In genomic region chr19:26747571-26748539, GRCm38 (mm10) we compare ENCODE assay signal across 8 mouse cellular contexts.
DNase-seq lines count a peak whose midpoint lies in the region; ATAC-seq lines count a peak whose summit lies in the region.

No protein-coding gene starts in this region.

- H3K4me1 ChIP-seq in hindbrain, embryonic 11.5 days (replicated peaks; ENCODE audit: control insufficient read depth, insufficient read depth, low read length) = 0 out of 2 replicates have a peak, but pooled peaks cover 2% of the 10 kb centered on the region

- DNase-seq in MN1 (ENCODE audit: low spot score) = peak; percentile 60
- peak; percentile 53 to 62 for DNase-seq in cerebellum, adult 18-20 months
- peak; percentile 81 for DNase-seq in hindbrain, embryonic 11.5 days (ENCODE audit: low spot score)
- DNase-seq in layer of hippocampus, postnatal 14 days (ENCODE audit: low spot score in 2 of 2) = peak; percentile 67 to 70
- peak; percentile 79 for DNase-seq in lung, postnatal 10 days
- peak; percentile 70 for DNase-seq in ovary, postnatal 36 days (ENCODE audit: low spot score)
- peak; percentile 55 for DNase-seq in urinary bladder, adult 2 months (ENCODE audit: low spot score)

- WGBS in hindbrain, embryonic 11.5 days = 0% methylated on average over 36 of the region's 36 CpGs

- H3K36me3 ChIP-seq in hindbrain, embryonic 11.5 days (ENCODE audit: control insufficient read depth, insufficient read depth, low read length) = no peaks in the 10 kb centered on the region

- peak overlapping the region; percentile 41 for H3K4me3 ChIP-seq in hindbrain, embryonic 11.5 days (ENCODE audit: low read depth, low read length)

- peak; percentile 68 for ATAC-seq in frontal cortex, adult (ENCODE audit: low TSS enrichment)
- peak; percentile 94 for ATAC-seq in hindbrain, embryonic 11.5 days (ENCODE audit: low FRiP score)

- H3K9me3 ChIP-seq in hindbrain, embryonic 11.5 days (ENCODE audit: control insufficient read depth, low read length) = no peaks in the 10 kb centered on the region

- H3K9ac ChIP-seq in hindbrain, embryonic 11.5 days (ENCODE audit: low read depth, low read length) = peak overlapping the region; percentile 75

- H3K27ac ChIP-seq in hindbrain, embryonic 11.5 days (ENCODE audit: low read depth, low read length) = peak overlapping the region; percentile 98

- H3K4me2 ChIP-seq in hindbrain, embryonic 11.5 days (replicated peaks; ENCODE audit: low read depth, low read length) = peak overlapping the region; percentile 57

- no peaks in the 10 kb centered on the region for H3K27me3 ChIP-seq in hindbrain, embryonic 11.5 days (ENCODE audit: control insufficient read depth, insufficient read depth, low read length)

Comparison
In these comparisons a context has a peak if more than half of its experiments do, and no peak if none do; other contexts are left out.
1. Peak in every context shown above with its lines: DNase-seq, ATAC-seq, H3K4me3 ChIP-seq and H3K27ac ChIP-seq.